Mouse (Mus musculus) lung, postnatal 36 days (tissue): ENCODE measurements around the gene Srsf5.
"Not testable (repeated sequence)": the region's sequence is repeated elsewhere in the genome, so short reads cannot be mapped to it uniquely, and the experiment has no call there.

Source experiments
- DNase-seq: peaks from one replicate; pipeline ENCODE4 v3.0.0; 2022; ENCODE audit warnings: mixed read lengths

Gene Srsf5

DNA sequence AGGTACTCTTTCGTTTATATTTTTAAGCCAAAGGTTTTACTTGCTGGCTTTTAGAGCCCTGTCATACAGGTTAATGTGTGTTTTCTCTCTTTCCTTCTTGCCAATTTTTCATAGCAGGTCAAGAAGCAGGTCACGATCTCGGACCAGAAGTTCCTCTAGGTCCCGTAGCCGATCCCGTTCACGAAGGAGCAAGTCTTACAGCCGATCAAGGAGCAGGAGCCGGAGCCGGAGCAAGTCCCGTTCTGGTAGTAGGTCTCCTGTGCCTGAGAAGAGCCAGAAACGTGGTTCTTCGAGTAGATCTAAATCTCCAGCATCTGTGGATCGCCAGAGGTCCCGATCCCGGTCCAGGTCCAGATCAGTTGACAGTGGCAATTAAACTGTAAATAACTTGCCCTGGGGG is 4.3 kb downstream of the Srsf5 start:
- DNase-seq: not testable (repeated sequence)

DNA sequence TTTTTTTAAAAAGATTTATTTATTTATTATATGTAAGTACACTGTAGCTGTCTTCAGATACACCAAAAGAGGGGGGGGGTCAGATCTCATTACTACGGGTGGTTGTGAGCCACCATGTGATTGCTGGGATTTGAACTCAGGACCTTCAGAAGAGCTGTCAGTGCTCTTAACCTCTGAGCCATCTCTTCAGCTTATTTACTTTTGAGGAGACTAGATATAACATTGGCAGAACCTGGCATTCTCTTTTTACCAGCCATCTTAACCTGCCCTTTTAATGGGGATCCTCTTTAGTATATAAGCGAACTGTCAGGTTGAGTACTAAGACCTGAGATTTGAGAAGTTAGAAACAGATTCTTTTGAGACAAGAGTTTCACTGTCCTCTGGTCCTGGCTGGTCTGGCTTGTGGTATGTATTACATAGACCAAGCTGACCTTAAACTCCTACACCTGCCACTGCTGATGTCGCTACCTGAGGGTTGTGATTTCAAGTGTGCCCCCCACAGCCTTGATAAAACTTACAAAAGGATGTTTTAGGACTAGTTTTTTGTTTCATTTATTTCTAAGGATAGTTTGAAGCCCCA is 6.4 kb downstream of the Srsf5 start:
- DNase-seq: no peak

DNA sequence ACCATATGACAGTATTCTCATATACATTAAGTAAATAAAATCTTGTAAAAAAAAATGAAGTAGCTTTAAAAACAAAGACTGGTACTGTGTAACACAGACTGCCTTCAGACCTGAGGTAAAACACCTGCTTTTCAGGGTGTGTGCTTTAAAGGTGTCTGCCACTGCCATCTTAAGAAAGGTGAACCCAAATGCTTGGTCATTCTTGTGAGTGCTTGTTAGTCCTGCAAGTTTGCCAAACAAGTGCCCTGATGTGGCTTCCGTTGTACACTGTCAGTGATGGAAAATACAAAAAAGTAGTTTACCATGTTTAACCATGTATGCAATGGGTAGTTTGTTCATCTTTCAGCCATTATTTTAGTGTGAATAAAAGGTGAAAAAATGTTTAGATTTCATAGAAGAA is 7.2 kb downstream of the Srsf5 start:
- no peak for DNase-seq

DNA sequence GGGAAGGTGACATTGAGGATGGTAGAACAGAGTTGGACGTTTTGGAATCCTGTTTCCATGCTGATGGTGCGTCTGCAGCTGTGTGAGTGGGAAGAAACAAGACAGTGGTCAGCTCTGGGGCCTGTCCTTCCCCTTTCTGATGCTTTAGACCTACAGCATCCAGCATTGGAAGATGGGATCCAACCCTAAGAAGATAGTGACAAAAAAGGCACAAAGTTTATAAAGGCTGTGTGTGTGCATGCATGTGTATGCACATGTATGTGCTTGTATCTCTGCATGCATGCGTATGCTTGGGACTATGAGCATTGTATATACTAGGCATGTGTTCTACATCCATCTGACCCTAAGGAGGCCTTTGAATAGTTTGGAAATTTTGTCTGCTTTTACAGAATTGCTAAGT is 10.7 kb downstream of the Srsf5 start:
- DNase-seq: no peak

DNA sequence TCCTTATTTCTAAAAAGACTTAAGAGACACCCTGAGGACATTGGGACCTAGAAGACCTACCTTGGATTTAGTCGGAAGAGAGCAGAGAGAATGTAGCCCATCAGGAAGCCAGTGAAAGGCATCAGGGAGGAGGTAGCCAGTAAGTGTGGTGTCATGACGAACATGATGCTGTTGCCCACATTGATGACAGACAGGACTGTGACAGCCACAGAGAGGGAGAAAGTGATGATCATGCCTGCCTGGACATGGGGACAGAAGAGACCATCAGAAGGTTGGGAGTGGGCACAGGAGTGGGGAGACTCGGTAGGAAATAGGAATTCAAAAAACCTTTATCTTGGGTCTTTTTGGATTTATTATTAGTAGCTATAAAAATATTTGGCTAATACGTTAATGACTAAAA is 12.7 kb downstream of the Srsf5 start:
- DNase-seq: no peak

DNA sequence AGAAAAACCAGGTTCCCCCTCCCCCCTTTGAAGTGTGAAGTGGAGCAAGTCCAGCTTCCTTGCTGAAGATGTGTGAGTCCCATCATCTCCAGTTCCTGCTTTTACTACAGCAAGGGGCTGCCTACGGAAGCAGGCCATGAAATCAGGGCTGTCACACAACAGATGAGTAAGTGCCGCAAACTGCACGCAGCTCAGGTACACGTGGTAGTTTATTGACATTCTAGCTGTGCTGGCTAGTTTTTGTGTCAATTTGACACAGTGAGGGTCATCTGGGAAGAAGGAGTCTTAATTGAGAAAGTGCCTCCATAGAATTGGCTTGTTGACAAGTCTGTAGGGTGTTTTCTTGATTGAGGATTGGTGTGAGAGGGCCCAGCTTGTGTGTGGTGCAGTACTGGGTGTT is 17.3 kb downstream of the Srsf5 start:
- DNase-seq: no peak

DNA sequence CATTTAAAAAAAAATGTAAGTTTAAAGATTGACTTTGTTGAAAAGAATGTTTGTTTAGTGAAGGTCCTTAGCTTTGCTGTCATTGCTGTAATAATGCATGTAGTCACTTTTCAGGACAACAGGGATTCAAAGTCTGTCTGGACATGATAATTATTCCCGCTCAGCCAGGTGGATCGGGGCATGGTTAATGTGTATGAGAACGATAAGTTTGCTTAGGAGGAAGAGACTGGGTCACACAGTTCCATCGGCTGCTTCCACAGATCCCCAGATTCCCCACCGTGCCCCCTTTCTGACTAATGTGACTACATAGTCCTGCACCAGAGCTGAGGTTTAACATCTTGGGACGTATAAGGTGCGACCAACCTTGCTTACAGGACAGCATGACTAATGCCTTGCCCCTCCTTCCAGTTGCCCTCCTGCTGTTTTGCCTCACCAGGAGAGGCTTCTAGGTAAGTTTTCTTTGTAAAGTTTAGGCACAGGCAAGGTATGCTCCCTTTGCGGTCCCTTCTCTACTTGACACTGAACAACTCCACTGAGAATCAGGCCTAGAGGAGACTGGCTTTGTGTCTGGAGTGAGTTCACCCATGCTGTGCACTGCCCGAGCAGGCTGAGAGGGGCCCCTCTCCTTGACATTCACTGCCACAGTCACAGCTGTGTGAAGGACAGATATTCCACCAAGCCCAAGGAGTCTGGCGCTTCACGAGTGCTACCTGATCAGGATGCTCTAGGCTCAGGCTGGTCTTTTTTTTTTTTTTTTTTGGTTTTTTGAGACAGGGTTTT is 20.9 kb downstream of the Srsf5 start:
- no peak for DNase-seq

DNA sequence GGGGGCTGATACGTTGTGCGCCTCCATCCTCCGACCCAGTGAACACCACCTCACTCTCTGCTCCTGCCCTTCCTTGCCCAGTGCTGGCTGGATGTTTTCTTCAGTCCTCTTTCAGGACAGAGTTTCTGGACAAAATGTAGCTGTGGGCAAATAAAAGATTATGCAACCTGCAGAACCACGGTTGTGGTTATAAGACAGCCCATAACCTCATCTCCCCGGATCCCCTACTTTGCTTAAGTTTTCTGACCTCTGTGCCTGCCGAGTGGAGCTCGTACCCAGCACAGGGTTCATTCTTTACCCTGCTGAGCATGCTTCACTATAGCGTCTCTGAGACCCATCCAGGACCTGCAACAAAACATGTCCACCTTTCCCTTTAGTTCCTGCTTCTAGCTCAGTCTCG is 22.6 kb downstream of the Srsf5 start:
- DNase-seq: no peak

DNA sequence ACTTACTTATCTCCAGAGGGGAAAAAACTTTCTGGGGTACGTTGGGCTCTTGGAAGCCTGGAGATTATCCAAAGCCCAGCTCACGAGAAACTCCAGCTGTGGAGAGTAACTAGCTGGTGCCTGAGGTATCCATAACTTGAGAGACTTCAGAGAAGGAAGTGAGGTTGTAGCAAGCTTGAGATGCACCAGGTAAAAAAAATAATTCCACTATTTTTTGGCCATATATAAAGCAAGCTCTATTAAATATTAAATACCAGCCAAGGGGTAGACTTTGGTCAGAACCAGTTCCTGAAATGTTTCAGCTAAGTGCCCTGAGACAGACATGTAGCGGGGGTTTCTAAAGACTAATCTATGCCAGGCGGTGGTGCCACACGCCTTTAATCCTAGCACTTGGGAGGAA is 23.3 kb downstream of the Srsf5 start, which contains the start of gene Slc10a1:
TSS of gene Slc10a1 (minus strand) at position 101 of the 400 bp plus-strand sequence.
- no peak for DNase-seq

DNA sequence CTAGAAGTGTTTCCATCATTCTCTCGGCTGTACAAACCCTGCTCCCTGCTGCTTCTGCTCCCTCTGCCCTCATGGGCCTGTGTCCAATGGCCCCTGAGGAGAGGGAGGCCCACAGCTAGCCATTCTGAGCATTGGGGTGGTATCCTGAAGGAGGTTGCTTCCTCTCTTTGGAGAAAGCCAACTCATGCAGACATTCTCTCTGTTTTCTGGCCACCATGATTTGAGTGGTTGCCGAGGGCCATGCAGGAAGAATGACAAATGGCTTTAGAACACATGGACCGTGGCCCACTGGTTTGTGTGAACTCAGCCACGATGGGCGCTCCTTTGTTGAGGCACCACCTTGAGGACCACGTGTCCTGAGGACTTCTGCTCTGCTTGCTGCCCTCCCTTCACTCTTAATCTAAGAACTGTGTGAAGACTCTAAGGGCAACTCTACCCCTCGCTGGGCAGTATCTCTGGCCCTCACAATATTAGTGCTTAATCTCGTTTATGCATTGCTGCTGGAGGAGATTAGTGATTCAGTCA is 24.9 kb downstream of the Srsf5 start:
- DNase-seq: no peak

DNA sequence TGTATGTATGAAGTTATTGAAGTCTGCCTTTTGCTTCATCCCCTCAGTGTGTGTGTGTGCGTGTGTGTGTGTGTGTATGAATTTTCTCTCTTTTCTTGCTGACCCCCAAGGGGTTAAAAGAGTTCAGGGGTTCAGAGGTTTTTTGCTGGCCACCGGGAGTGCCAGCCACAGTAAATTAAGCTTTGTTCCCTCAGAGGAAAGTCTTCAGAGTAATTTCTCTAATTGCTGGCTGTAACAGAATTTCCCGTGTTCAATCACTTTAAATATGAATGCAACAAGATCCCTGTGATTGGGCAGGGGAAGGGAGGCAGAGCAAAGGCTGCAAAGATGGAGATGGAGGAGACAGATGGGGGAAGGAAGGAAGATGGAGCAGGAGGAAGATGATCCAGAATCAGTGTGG is 26.5 kb downstream of the Srsf5 start:
- no peak for DNase-seq

DNA sequence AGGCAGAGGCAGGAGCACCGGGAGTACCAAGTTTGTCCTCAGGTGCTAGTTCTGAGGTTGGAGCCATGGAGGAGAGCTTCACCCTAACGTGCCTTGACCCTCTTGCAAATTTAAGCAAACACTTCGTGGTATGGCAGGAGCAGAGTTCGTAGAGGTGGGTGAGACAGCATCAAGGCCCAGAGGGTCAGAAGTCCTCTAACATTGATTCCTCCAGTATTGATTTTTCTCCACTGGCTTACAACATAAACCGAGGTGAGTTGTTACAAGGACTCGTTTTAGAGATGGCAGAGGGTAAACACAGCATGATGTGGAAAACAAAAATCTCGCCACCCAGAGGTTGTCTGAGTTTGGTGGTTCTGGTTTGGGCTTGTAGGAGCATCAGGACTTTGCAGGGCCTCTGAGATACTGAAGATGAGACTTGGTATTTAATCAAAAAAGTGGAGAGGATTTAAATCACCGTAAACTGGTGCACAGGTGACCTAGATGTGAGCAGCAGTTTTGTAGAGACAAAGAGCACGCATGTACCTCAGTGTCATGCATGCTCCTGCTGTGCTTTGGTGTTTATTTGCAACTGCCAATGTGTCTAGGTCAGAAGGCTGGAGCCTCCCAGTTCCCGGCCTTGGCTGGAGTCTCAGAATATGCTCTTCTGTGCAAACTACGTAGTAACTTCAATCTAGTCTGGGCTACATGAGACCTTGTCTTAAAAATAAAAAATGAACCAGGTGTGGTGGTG is 30.8 kb downstream of the Srsf5 start:
- DNase-seq: no peak

DNA sequence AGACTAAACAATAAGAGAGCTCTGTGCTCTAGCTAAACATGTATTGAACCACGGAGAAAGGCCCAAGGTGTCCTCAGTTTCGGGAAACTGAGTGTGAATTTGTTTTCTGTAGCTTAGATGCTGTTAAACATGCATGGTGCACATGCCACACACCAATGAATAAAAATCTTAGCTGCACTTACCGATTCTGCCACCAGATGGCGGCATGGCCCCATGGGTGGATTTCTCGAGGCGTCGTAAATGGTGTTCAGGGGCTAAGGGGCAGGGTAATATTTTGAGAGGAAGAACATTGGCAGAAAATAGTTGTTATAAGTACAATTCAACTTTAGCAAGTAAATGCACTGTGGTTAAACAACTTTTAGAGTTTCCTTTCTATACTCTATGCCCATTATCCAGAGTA is 37.0 kb downstream of the Srsf5 start:
- peak; percentile 75 for DNase-seq

DNA sequence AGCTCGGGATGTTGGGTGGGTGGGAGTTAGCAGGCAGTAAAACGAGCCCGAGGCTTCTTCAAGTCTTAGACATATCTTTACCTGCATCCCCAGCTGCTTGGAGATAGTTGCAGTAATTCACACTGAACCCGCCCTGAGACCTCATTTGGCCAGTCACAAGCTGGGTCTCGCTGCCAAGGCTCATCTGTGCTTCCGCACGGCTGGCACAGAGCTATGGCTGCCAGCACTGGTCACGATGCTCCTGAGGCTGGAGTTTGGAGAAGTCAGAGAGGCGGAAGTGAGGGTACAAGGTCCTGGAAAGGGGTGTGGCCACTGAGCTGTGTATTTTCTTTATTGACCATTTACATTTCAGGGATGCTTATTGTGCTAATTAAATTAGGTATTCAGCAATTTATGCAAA is 38.4 kb downstream of the Srsf5 start:
- DNase-seq: no peak

DNA sequence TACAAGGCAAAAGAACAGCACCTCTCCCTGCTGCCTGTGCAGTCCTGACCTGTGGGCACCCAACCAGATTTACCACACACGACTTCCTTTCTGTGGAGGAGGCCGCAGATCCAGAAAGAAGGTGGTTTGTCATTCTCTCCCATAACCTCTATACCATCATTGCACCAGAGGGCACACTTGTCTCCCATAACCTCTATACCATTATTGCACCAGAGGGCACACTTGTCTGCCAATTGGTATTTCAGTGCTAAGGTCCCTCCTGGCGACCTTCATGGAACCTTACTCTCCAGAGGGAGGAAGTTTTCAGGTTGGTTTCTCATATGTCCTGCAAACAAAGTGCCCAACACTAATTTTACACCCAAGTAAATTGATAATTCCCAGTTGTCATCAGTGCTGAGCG is 41.3 kb downstream of the Srsf5 start:
- no peak for DNase-seq

DNA sequence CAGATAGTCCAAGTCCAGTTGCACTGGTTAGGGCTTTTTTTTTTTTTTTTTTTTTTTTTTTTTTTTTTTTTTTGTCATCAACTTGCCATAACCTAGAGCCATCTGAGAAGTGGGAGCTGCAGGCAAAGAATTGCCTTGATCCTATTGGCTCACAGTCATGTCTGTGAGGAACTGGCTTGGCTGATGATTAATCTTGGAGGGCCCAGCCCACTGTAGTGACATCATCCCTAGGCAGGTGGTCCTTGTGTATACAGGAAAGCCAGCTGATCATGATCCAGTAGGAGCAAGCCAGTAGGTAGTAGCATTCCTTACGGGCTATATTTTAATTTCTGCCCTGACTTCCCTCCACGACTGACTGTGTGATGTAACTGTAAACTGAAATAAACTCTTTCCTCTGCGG is 43.0 kb downstream of the Srsf5 start:
- DNase-seq: no peak

DNA sequence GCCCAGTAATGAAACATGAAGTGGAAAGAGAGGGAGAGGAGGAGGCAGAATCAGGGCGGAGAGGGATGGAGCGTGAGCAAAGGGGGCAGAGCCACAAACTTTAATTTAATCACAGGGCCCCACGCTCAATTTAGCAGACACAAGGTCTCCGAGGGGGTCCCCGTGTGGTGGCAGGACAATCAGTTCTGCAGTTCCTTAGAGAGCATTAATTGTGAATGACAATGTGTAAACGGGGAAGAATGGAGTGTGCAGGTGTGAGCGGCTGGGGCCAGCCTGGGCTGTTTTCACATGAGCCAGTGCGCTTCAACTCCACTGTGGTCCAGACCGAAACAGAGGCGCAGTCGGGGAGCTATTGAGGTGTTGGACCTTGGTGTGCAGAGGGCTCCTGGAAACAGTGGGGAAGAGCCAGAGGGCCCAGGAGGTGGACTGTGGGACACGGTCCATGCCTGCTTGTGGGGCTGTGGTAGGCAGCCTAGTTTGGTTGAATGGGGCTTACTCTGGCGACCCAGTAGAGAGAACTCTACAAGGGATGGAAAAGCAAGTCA is 45.7 kb downstream of the Srsf5 start:
- DNase-seq: no peak

DNA sequence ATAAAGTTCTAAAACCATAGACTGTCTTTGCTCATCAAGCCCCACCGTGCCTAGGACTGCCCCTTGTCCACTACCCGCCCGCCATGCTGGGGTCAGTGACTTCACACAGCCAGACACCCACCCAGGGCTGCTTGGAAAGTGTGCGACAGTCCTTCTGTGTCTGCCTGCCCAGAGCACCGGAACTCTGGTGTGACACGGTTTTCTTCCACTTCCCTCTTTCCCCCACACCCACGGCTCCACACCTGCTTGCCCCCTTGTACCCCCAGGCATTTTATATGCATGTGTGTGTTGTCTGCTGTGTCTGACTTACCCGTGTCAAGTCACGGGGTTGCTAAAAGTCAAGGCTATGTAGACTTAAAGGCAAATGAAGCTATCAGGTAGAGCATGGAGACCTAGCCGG is 46.5 kb downstream of the Srsf5 start:
- no peak for DNase-seq

DNA sequence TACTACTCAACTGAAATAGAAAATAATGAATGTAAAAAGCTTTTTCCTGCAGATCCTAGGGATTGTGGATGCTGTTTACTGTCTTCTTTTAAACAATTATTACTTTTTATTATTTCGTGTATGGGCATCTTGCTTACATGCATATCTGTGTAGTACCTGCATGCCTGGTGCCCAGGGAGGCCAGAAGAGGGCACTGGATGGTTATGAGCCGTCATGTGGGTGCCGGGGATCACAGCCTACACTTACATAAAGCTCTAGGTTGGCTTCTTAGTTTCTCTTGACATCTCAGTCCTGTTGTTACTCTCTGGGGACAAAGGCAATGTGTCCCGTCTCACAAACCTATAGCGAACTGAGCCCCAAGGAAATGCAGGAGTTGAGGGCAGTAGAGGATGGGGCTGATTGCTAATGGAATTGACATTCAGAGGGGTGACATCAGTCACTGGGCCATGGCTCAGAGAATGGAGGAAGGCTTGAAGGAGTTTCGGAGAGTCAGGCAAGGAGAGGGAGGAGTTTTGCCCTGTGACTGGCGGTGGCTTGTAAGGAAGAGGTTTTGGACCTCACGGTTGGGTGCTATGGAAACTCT is 47.3 kb downstream of the Srsf5 start:
- no peak for DNase-seq

DNA sequence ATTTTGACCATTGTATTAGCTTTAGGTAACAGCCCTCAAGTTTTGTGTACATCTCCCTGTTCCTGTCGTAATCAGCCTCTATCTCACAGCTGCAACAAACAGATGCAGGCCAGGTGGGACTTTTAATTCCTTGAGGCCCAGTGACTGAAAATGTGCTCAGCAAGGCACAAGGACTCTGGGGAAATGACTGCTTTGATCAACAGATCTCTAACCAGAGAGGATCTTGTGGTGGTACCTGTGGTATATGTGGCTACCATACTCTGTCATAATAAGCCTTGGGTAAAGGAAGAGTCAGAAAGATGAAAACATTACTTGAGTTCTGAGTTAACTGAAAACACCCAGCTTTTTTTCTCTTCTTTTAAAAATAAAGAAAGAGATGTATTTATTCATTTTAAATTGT is 48.5 kb downstream of the Srsf5 start:
- DNase-seq: no peak

DNA sequence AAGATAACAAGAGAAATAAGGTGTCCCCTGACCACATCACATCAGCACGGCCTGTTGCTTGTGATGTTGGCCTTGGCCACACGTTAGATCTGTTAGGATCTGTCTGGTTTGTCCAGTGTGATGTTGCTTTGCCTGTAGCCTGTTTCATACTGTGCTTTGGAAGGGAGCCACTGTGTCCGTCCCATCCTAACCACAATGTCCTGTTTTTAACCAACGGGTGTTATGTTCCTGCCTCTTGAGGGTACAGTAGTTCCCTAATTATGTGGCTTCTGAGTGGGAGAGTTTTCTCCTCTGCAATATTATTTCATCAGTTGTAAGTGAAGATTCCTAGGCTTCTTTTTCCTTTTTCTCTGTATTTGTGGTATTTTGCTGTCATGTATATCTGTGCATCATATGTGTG is 50.0 kb downstream of the Srsf5 start:
- peak; percentile 6 for DNase-seq

DNA sequence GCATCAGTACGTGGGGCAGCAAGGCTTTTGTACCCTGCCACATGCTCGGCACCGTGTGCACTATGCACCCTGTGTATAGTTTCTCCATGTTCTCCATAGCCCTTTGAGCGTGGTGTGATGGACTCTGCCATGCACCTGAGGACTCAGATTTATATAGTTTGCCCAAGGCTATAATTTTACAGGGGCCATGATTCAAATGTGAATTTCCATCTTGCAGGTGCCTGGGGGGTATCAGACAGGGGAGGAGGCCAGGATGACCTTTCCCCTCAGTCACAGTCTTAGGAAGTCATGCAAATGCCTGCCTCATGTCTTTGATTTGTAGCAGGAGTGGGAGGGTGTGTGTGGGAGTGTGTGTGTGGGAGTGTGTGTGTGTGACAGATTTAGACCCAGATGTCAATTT is 52.3 kb downstream of the Srsf5 start:
- DNase-seq: no peak

DNA sequence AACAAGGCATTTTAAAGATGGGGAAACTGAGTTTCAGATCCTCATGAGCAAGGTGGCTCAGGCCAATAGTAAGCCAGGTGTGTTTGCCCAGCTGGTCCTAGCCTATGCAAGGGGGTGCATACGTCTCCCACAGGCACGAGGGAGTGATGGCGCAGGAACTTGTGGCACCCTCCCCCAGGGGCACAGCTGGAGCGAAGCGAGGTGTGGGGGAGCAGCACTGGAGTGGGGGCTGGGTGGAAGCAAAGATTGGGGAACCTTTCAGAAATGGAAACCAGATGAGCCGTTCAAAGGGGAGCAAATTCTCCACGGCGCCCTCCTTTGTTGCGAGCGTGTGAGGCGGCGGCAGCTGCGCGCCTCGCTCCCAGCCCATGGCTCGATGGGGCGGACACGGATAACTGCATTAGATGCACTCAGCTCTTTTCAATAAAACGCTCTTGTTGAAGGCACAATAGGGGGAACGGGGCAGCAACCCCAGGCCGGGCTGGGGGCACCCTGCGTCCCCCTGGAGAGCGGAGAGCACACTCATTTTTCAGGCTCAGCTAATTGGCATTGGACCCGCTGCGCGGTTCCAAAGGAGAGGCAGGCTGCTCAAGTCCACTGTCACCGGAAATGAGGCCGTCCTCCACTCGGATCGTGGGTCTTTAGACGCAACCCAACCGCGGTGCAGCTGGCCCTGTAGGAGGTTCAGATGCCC is 53.4 kb downstream of the Srsf5 start:
- no peak for DNase-seq
